ENCODE assay signal across 25 mouse cellular contexts in the genomic region with DNA sequence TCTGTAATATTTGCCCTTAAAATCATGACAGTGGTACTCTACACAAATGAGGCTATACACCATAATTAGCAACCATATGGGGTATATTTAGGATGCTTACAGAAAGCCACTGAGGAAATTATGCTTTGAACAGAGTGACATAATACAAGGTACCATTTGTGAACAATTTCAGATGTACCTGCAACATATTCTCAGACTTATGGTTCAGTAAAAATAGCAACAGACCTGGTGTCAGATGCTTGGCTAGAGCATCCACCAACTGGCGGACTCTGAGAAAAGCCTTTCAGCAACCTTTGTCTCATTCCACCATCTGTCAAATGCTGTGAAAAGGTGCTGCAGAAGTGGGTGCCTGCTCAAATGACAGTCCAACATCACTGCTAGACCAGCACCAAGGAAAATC.
A peak's percentile ranks its signal among the peaks of the same experiment; 100 is the strongest.
DNase-seq lines count a peak whose midpoint lies in the region; ATAC-seq and TF ChIP-seq lines count a peak whose summit lies in the region.
"Had no signal": no experiment of that assay in that cellular context is flagged by ENCODE, and none has a peak within 500 bp of the region (broad histone marks: within the 10 kb centered on the region; RNA-seq: fewer than 3 reads in every experiment).

No protein-coding gene starts in this region.

- H3K4me1 ChIP-seq in forebrain, embryonic 14.5 days (ENCODE audit: control insufficient read depth, insufficient read depth, low read length): no peaks in the 10 kb centered on the region
- H3K4me1 ChIP-seq in forebrain, embryonic 11.5 days (replicated peaks; ENCODE audit: control insufficient read depth, insufficient read depth, low read length): no peaks in the 10 kb centered on the region
- H3K4me1 ChIP-seq in midbrain, postnatal 0 days (ENCODE audit: insufficient read depth, low read length): no peaks in the 10 kb centered on the region
- H3K4me1 ChIP-seq in midbrain, embryonic 14.5 days (ENCODE audit: control insufficient read depth, insufficient read depth, low read length): no peaks in the 10 kb centered on the region
- H3K4me1 ChIP-seq: embryonic facial prominence, embryonic 12.5 days; hindbrain, embryonic 15.5 days; limb, embryonic 12.5 days; liver, embryonic 12.5 days; midbrain, embryonic 10.5 days had no signal

- H3K27me3 ChIP-seq in forebrain, embryonic 14.5 days (replicated peaks; ENCODE audit: control insufficient read depth, insufficient read depth, low read length): no peaks in the 10 kb centered on the region
- no peaks in the 10 kb centered on the region for H3K27me3 ChIP-seq in forebrain, embryonic 11.5 days (ENCODE audit: control insufficient read depth, insufficient read depth, low read length)
- no peaks in the 10 kb centered on the region for H3K27me3 ChIP-seq in midbrain, postnatal 0 days (ENCODE audit: insufficient read depth, low read length)
- no peaks in the 10 kb centered on the region for H3K27me3 ChIP-seq in midbrain, embryonic 14.5 days (ENCODE audit: control insufficient read depth, insufficient read depth, low read length)
- H3K27me3 ChIP-seq: embryonic facial prominence, embryonic 12.5 days; hindbrain, embryonic 15.5 days; limb, embryonic 12.5 days; liver, embryonic 12.5 days had no signal

- H3K9ac ChIP-seq in forebrain, embryonic 14.5 days (ENCODE audit: low read length): no peak overlapping the region
- H3K9ac ChIP-seq in forebrain, embryonic 11.5 days (ENCODE audit: low read length): no peak overlapping the region
- no peak overlapping the region for H3K9ac ChIP-seq in midbrain, postnatal 0 days (replicated peaks; ENCODE audit: low read length, poor library complexity, severe bottlenecking)
- no peak overlapping the region for H3K9ac ChIP-seq in midbrain, embryonic 14.5 days (replicated peaks; ENCODE audit: low read length)
- H3K9ac ChIP-seq: embryonic facial prominence, embryonic 12.5 days; hindbrain, embryonic 15.5 days; limb, embryonic 12.5 days; liver, embryonic 12.5 days; lung, embryonic 14.5 days had no signal

- ATAC-seq in forebrain, embryonic 14.5 days: peak; percentile 69
- no peak for ATAC-seq in forebrain, embryonic 11.5 days (replicated peaks; ENCODE audit: low FRiP score)
- no peak for ATAC-seq in midbrain, postnatal 0 days (ENCODE audit: low FRiP score)
- ATAC-seq in midbrain, embryonic 14.5 days (ENCODE audit: low FRiP score, low TSS enrichment): no peak
- ATAC-seq: activated CD4-positive, CD25-positive, alpha-beta regulatory T cell, adult 4 months; intestine, embryonic 16.5 days; liver, embryonic 12.5 days had no signal

- no peak overlapping the region for H3K4me2 ChIP-seq in forebrain, embryonic 14.5 days (ENCODE audit: low read length)
- no peak overlapping the region for H3K4me2 ChIP-seq in forebrain, embryonic 11.5 days (ENCODE audit: low read depth, low read length, severe bottlenecking)
- no peak overlapping the region for H3K4me2 ChIP-seq in midbrain, postnatal 0 days (ENCODE audit: low read depth, low read length, poor library complexity, severe bottlenecking)
- H3K4me2 ChIP-seq in midbrain, embryonic 14.5 days (ENCODE audit: low read length): no peak overlapping the region
- H3K4me2 ChIP-seq: embryonic facial prominence, embryonic 12.5 days; hindbrain, embryonic 15.5 days; limb, embryonic 12.5 days; liver, embryonic 12.5 days; lung, embryonic 14.5 days had no signal

- TF ChIP-seq CTCF in midbrain, postnatal 0 days (IDR thresholded peaks at IDR 0.05): no peak

- no peaks in the 10 kb centered on the region for H3K36me3 ChIP-seq in forebrain, embryonic 14.5 days (ENCODE audit: control insufficient read depth, insufficient read depth, low read length)
- no peaks in the 10 kb centered on the region for H3K36me3 ChIP-seq in forebrain, embryonic 11.5 days (ENCODE audit: control insufficient read depth, insufficient read depth, low read length)
- no peaks in the 10 kb centered on the region for H3K36me3 ChIP-seq in midbrain, postnatal 0 days (ENCODE audit: insufficient read depth, low read length)
- H3K36me3 ChIP-seq in midbrain, embryonic 14.5 days (ENCODE audit: control insufficient read depth, insufficient read depth, low read length): no peaks in the 10 kb centered on the region
- H3K36me3 ChIP-seq: embryonic facial prominence, embryonic 12.5 days; G1E; hindbrain, embryonic 15.5 days; limb, embryonic 12.5 days; liver, embryonic 12.5 days; midbrain, embryonic 10.5 days had no signal

- no peak overlapping the region for H3K4me3 ChIP-seq in forebrain, embryonic 14.5 days (ENCODE audit: low read depth, low read length)
- H3K4me3 ChIP-seq in forebrain, embryonic 11.5 days (ENCODE audit: low read depth, low read length): no peak overlapping the region
- no peak overlapping the region for H3K4me3 ChIP-seq in midbrain, postnatal 0 days (ENCODE audit: low read depth, low read length)
- H3K4me3 ChIP-seq in midbrain, embryonic 14.5 days (replicated peaks; ENCODE audit: low read depth, low read length): no peak overlapping the region
- H3K4me3 ChIP-seq: embryonic facial prominence, embryonic 12.5 days; erythroblast, embryonic 14.5 days; hindbrain, embryonic 15.5 days; left cerebral cortex, adult 2 months; limb, embryonic 12.5 days; liver, embryonic 12.5 days; midbrain, embryonic 10.5 days had no signal

- no peak overlapping the region for H3K27ac ChIP-seq in forebrain, embryonic 14.5 days (ENCODE audit: low read depth, low read length)
- H3K27ac ChIP-seq in forebrain, embryonic 11.5 days (ENCODE audit: low read depth, low read length): no peak overlapping the region
- H3K27ac ChIP-seq in midbrain, postnatal 0 days (ENCODE audit: low read depth, low read length): no peak overlapping the region
- no peak overlapping the region for H3K27ac ChIP-seq in midbrain, embryonic 14.5 days (replicated peaks; ENCODE audit: low read depth, low read length)
- H3K27ac ChIP-seq: embryonic facial prominence, embryonic 12.5 days; hindbrain, embryonic 15.5 days; left cerebral cortex, adult 2 months; limb, embryonic 12.5 days; liver, embryonic 12.5 days; macrophage; midbrain, embryonic 10.5 days had no signal

- WGBS in forebrain, embryonic 14.5 days: 49% methylated on average over 1 of the region's 1 CpGs
- WGBS in forebrain, embryonic 11.5 days: 79% methylated on average over 1 of the region's 1 CpGs
- 85% methylated on average over 1 of the region's 1 CpGs for WGBS in midbrain, postnatal 0 days
- WGBS in midbrain, embryonic 14.5 days: 85% methylated on average over 1 of the region's 1 CpGs

- no peaks in the 10 kb centered on the region for H3K9me3 ChIP-seq in forebrain, embryonic 14.5 days (replicated peaks; ENCODE audit: control insufficient read depth, low read length)
- no peaks in the 10 kb centered on the region for H3K9me3 ChIP-seq in forebrain, embryonic 11.5 days (ENCODE audit: control insufficient read depth, low read length)
- H3K9me3 ChIP-seq in midbrain, postnatal 0 days (ENCODE audit: low read length): no peaks in the 10 kb centered on the region
- no peaks in the 10 kb centered on the region for H3K9me3 ChIP-seq in midbrain, embryonic 14.5 days (ENCODE audit: control insufficient read depth, low read length)
- H3K9me3 ChIP-seq: embryonic facial prominence, embryonic 12.5 days; G1E; hindbrain, embryonic 15.5 days; limb, embryonic 12.5 days; liver, embryonic 12.5 days; midbrain, embryonic 10.5 days had no signal

- peak; percentile 64 for DNase-seq in forebrain, embryonic 14.5 days (ENCODE audit: low spot score)
- DNase-seq in forebrain, embryonic 11.5 days (ENCODE audit: low spot score): no peak
- DNase-seq in midbrain, postnatal 0 days (ENCODE audit: low spot score): peak; percentile 50
- DNase-seq in midbrain, embryonic 14.5 days: no peak
- peak; percentile 76 to 85 for DNase-seq in cerebellum, postnatal 14 days
- no peak for DNase-seq in spleen, postnatal 36 days (ENCODE audit: low spot score in 2 of 2)
- no peak for DNase-seq in retina, postnatal 1 day
- DNase-seq: adrenal gland, postnatal 10 days; gastrocnemius, postnatal 10 days; heart, adult 18-20 months; heart, postnatal 36 days; lung, embryonic 14.5 days; right cerebral cortex, adult 18-20 months; thymus, postnatal 25 days had no signal

Comparison
In these comparisons a context has a peak if more than half of its experiments do, and no peak if none do; other contexts are left out.
1. DNase-seq: peak in forebrain, embryonic 14.5 days (single experiment), midbrain, postnatal 0 days (single experiment) and cerebellum, postnatal 14 days (2 of 2); none in forebrain, embryonic 11.5 days (single experiment), midbrain, embryonic 14.5 days (single experiment), spleen, postnatal 36 days (0 of 2) and retina, postnatal 1 day (single experiment).